Mouse (Mus musculus): ENCODE data around the gene Lrrc7.

Lrrc7 gene

GRCm38 (mm10) chr3:158137796-158138195 is 424.2 kb downstream of the Lrrc7 start:
- WGBS = 41% methylated on average over 6 of the region's 6 CpGs

- 72% methylated on average over 4 of the region's 4 CpGs for WGBS
These were observed 430.3 kb downstream of the Lrrc7 start for GRCm38 (mm10) chr3:158131672-158132071.

GRCm38 (mm10) chr3:158122899-158123298 is 439.1 kb downstream of the Lrrc7 start:
- 65% methylated on average over 3 of the region's 3 CpGs for WGBS

GRCm38 (mm10) chr3:158105260-158105659 is 456.8 kb downstream of the Lrrc7 start:
- WGBS = 77% methylated on average over 1 of the region's 1 CpGs

- WGBS = 61% methylated on average over 2 of the region's 2 CpGs
These were observed 458.6 kb downstream of the Lrrc7 start for GRCm38 (mm10) chr3:158103467-158103866.

GRCm38 (mm10) chr3:158102530-158102929 is 459.5 kb downstream of the Lrrc7 start:
- WGBS = 76% methylated on average over 1 of the region's 1 CpGs

GRCm38 (mm10) chr3:158102043-158102442 is 460.0 kb downstream of the Lrrc7 start:
- WGBS = 95% methylated on average over 9 of the region's 10 CpGs

GRCm38 (mm10) chr3:158093919-158094318 is 468.1 kb downstream of the Lrrc7 start:
- 53% methylated on average over 4 of the region's 4 CpGs for WGBS

- WGBS = 42% methylated on average over 3 of the region's 3 CpGs
These were observed 470.4 kb downstream of the Lrrc7 start for GRCm38 (mm10) chr3:158091601-158092000.

GRCm38 (mm10) chr3:158077828-158078227 is 484.2 kb downstream of the Lrrc7 start:
- 73% methylated on average over 5 of the region's 5 CpGs for WGBS

GRCm38 (mm10) chr3:158077380-158077772 is 484.6 kb downstream of the Lrrc7 start:
- WGBS = 55% methylated on average over 1 of the region's 1 CpGs

- WGBS = 47% methylated on average over 4 of the region's 4 CpGs
These were observed 485.2 kb downstream of the Lrrc7 start for GRCm38 (mm10) chr3:158076685-158077379.

- 59% methylated on average over 2 of the region's 2 CpGs for WGBS
These were observed 487.0 kb downstream of the Lrrc7 start for GRCm38 (mm10) chr3:158075004-158075403.

GRCm38 (mm10) chr3:158068613-158069263 is 493.3 kb downstream of the Lrrc7 start:
- WGBS = 66% methylated on average over 9 of the region's 9 CpGs

GRCm38 (mm10) chr3:158067916-158068315 is 494.1 kb downstream of the Lrrc7 start:
- WGBS = 89% methylated on average over 7 of the region's 7 CpGs

GRCm38 (mm10) chr3:158065256-158065655 is 496.8 kb downstream of the Lrrc7 start:
- WGBS = 90% methylated on average over 2 of the region's 2 CpGs

- WGBS = 67% methylated on average over 5 of the region's 5 CpGs
These were observed 500.1 kb downstream of the Lrrc7 start for GRCm38 (mm10) chr3:158061811-158062523.

GRCm38 (mm10) chr3:158060621-158061291 is 501.3 kb downstream of the Lrrc7 start:
- 47% methylated on average over 2 of the region's 2 CpGs for WGBS

- whole genome bisulfite sequencing = 63% methylated on average over 2 of the region's 2 CpGs
These were observed 512.5 kb downstream of the Lrrc7 start for GRCm38 (mm10) chr3:158049508-158049907.

GRCm38 (mm10) chr3:158040755-158041154 is 521.3 kb downstream of the Lrrc7 start:
- WGBS = 53% methylated on average over 2 of the region's 2 CpGs

GRCm38 (mm10) chr3:158038106-158038505 is 523.9 kb downstream of the Lrrc7 start:
- 81% methylated on average over 3 of the region's 3 CpGs for WGBS

GRCm38 (mm10) chr3:158036329-158036988 is 525.6 kb downstream of the Lrrc7 start, which contains the start of the genes Srsf11 and Lrrc40:
TSS of gene Srsf11 (minus strand) at chr3:158036639.
TSS of gene Lrrc40 (plus strand) at chr3:158036662.
- under 1% methylated on average over 55 of the region's 55 CpGs for WGBS
